Mouse (Mus musculus) ES-CJ7 (cell line): ENCODE data around the gene Lhfp.

Experiments
- DNase-seq: peaks from one replicate; pipeline ENCODE4 v3.0.0; 2011; ENCODE audit warnings: low read depth, low spot score

The Lhfp gene

DNA sequence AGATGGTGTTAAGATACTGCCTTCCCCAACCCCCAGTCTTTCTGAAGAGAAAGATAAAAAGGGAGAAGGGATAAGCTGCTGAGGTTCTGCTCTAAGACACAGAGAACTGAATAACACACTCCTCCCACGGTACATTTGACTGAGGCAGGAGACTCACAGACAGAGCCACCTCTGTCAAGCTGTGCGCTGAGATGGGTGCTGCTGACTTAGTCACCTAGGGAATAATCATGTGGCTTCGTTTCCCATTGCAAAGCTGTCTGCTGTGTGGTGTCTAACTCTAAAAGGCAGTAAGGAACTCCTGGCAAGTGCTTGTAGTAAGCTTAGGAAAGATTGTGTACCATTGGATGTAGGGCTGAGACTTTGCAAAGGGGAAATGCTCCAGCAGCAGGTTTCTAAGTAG, 120.6 kb downstream of the Lhfp start:
- no peak for DNase-seq

DNA sequence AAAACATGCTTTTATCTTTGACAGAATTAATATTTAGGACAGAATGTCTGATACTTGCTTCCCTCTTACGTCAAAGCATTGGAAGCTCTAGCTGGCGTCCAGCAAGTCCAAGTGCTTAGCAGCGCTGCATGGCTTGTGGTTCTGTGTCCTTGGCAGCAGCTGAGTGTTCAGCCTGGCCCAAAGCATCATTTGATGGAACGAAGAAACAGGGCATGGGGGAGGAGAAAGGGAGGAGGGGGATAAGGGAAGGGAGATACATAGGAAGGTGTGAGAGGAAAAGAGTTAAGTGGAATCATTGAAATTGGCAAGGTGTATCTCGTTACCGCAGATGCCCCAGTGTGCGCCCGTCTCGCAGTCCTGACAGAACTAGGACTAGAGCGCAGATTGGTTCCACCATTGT, 124.0 kb downstream of the Lhfp start:
- DNase-seq, result no peak

DNA sequence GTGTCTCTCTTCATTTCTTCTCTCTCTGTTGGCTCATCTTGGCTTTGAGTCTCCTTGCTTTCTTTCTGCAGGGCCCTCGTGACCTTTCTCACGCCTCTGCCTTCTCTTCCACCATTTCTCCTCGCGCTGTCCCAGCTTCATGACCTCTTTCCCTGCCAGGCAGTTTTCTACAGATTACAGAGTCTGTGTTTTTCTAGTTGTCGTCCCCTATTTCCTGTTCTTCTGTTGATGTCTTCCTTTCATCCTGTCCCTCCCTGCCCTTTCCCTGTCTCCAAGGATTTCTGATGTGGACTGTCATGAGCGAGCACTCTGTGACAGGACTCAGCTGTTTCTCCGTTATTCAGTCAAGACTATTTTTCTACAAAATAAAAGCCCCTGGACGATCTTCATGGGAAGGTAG, 124.7 kb downstream of the Lhfp start:
- DNase-seq, result no peak

DNA sequence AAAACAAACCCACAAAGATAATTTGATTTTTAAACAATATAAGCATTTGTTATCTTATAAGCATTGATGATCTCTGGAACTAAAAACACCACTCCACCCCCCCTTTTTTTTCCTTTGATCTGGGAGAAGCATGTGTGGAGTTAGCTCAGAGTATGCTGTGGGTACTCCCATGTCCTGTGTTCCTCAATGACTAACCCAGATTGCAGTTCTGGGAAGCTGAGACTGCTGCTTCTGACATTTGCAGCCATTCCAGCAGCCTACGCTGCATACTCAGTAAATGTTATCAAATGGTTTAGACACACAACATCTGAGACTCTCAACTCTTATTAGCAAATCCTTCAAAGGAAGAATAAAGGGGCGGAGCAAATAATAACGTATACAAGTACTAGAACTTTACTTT, 128.2 kb downstream of the Lhfp start:
- DNase-seq, result no peak

DNA sequence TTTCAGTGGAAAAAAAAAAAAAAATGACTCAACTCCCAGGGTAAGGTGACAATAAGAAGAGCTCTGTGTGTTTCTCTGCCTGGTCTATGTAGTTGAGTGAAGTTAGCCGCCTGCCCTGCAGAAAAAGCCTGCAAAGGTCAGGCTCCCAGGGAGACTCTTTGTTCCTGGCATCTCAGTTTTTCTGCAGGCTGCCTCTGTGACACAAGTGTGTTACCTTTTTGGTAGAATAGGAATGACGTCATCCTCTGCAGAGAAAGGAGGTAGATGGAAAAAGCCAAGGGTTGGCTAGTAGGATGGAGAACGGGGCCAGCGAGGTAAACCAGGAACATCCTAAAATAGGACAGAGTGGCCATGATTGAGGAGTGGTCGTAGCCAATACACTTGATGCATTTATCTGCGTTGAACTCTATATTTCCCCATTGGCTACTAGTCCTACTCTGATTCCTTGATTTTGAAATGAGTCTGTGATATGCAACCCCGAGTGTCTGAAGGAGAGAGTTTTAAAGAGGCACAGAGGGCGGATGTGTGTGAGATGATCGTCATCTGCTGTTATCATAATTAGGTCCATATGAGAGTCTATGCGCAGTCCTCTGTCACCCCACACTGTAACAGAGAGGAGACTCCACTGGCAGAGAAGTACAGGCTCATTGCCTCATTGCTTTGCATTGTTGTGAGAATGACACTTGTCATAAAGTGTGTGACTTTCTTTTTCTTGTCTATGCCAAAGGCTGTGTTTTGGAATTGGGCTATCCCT, 132.2 kb downstream of the Lhfp start:
- DNase-seq, result no peak

DNA sequence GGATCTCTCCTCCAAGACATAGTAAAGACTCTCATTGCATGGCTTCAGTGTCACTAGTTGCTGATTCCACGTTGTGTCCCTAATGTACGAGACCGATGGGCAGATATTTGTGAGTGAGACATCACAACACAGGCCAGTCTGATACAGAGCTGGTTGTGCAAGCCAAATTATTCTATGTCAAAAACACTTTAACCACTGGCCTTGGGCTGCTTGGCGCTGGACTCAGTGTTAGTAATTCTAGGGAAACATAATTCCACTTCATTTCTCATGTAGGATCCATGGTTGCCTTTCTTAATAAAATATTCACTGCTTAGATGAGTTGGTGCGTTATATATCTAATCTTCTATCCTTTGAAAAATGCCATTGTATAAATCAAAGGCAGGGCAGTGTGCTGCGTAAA, 138.6 kb downstream of the Lhfp start:
- no peak for DNase-seq

DNA sequence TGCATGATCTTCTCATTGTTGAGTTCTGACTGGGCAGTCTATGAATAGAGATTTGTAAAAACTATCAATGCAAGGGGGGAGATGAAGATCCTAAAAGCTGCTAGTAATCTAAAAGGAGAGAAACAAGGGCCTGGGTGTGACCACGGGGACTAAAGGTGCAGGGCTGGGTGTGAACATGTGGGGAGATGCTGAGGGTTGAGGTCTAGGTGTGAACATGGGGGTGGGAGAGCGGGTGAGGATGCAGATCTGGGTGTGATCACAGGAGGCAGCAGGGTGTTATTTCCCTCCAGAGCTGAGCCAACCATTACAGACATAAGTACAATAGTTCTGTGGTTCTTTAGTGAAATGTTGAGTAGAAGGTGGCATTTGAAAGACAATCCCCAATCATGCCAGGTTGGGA, 144.1 kb downstream of the Lhfp start:
- DNase-seq, result no peak

DNA sequence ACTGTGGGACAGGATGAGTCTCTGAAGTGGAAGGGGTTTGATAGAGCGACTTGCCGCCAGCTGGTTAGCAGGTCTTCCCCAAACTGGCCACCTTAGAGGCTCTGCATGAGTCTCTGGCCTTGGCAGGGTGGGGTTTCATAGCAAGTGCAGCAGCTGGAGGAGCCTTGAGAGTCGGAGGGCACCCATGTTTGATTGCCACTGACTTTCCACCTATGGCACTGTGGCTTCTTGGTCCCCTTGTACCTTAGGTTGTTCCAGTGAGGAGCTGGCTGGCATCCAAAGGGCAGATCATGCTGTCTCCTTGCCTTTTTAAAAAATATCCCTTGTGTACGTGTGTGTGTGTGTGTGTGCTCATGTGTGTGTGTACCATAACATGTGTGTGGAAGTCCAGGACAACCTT, 152.1 kb downstream of the Lhfp start:
- DNase-seq, result no peak

DNA sequence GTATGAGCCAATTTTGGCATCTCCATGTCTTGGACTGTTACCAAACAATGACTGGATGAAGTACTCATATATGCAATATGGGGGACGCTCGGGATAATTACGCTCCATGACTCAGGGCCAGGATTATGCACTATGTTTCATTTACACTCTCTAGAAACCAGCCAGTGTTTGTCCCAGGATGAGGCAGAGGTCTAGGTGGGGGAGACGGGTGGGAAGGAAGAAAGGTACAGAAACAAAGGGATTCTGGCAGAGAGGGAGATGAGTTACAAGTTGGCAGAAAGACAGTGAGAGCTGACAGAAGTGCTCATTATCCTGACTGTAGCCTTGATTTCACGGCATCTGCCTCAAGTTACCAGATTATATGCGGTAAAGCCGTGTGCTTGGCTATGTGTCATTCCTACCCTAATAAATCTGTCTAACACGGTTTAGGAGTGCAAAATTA, 154.4 kb downstream of the Lhfp start:
- DNase-seq, result no peak

DNA sequence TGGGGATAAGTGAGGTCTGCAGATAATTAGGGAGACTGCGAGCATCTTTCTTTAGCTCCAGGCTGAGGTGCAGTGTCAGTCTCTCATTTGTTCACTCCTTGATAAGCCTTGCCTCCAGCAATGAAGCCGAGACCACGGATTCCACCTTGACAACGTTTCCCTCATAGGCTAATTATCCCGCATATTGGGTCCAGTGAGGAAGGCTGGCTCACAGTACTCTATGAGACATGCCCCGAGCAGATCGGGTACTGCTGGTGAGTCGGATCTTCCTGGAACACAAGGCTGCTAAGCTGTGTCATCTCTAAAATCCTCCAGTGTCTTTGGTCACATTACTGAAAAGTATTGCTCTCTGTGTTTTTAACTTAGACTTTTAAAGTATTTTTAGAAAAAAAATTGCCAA, 158.8 kb downstream of the Lhfp start:
- no peak for DNase-seq

DNA sequence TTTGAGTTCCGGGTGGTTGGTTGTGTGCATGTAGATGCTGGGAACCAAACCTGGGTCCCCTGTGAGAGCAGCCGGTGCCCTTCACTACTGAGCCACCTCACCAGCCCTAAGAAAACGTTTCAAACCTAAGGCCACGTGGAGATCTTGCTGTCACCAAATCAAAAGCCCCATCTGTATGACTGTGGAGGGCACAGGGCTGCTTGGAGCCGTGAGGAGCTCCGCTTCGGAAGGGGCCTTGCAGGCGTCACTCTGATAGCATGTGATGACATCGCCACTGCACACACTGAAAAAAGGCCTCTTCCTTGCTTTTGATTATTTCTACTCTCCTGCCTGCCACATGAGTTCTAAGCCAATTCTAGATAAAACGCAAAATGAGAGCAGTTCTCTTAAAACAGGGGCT, 159.5 kb downstream of the Lhfp start:
- DNase-seq, result no peak

DNA sequence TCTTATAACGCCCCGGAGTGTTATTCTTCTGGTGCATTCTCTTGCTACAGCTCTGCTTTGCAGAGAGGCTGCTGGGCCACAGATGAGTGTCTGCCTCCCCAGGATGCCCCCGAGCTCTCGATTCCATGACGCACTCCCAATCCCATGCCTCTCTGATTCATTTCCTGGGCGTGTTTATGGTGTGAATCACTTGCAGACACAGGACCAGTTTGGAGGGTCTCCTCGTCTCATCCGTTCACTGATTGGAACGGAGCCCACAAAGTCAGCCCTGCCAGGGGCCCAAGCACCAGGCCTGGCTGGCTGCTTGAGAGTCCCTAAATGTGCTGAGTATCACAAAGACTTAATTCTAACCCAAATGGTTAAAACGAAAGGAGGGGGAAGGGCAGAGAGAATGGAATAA, 160.3 kb downstream of the Lhfp start:
- DNase-seq, result no peak

DNA sequence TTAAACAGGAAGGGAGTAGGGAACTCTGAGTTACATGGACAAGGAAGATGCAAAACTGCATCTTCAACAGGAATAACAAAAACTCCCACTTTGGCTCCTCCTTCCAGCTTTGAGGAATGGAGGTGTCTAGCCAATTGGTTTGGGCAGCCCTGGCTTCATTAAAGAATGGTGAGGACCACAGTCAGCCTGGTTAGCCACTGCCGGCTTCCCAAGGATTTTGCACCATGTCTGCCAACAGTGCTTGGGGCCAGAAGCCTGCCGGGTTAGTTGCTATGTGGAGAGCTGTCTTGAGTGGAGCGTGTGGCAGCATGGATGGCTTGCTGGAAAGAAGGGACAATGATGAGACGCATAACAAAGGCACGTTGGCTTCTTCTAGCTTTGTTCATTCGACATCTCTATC, 160.9 kb downstream of the Lhfp start:
- DNase-seq, result no peak

DNA sequence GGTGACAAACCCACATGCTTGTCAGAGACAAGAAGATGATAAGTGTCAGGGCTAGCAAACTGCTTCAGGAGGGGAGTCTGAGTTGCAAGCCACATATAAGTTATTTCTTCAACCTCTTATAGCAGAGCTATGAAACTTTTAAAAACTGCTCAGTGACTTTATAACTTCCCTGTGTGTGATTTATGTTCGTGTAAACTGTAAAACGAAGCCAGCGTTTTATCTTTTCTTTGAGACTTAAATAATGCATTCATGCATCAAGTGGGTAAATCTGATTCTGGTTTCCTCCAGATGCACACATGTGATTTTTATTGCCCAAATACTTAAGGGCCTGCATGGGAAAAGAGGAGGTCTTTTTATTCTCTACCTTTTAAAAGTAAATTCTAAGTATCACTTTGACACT, 161.4 kb downstream of the Lhfp start:
- no peak for DNase-seq

DNA sequence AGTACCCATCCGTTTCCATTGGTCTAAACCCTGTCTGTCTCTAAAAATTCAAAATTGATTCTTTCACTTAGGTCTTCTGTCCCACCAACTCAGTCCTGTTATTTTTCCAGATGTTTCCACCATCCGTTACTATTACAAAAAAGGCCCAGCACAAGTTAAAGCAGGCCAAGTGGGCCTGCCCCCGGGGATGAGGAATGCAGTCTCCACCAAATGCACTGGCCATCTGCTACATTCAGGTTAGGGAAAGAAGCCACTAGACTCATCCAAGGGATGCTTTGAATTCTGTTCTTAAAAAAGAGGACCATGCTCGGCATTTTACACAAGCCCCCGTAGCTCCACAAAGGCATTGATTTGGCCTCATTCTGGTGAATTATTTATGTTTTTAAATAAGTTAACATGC, 162.3 kb downstream of the Lhfp start:
- no peak for DNase-seq

DNA sequence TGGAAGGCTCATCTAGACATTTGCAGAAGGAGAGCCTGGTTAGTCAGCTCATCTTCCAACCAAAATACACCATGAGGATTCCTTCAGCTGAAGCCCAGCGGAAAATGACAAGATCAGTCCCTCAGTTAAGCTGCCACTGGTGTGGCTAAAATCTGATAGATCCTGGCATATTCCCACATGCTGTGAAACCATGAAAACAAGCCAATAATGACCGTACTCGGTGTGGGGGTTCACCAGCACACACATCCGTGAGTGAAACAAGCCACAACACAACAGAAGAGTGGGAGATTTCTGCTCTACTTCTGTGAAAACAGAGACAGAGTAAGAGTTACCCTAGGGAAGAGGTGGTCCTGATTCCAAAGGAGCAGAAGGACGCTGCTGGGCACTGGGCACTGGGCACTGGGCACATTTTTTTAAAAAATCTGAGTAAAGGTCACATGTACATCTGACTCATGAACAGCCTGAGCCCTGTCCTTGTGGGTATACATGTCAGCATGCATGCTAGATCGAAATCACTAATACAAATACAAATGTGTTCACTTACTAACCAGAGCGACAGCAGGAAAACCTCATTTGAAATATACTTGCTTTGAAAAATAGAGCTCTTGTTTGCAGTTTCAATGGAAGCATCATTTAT, 163.1 kb downstream of the Lhfp start:
- DNase-seq, result no peak

DNA sequence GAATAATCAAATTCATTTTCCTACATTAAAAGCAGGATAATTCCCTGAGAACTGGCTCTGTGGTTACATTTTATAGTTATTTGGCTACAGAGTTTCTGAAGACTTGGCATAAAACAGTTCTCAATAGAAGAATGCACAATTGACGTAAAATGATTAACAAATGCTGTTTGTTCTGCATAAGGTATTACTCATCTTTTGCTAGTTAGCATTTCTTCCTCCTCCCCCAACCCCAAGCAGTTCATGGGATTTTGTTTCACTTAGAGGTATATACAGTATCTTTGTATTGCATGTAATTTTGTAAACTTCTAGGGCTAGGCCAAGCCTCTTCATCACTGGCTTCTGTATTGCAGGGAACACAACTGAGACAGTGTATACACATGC, 163.6 kb downstream of the Lhfp start:
- no peak for DNase-seq

DNA sequence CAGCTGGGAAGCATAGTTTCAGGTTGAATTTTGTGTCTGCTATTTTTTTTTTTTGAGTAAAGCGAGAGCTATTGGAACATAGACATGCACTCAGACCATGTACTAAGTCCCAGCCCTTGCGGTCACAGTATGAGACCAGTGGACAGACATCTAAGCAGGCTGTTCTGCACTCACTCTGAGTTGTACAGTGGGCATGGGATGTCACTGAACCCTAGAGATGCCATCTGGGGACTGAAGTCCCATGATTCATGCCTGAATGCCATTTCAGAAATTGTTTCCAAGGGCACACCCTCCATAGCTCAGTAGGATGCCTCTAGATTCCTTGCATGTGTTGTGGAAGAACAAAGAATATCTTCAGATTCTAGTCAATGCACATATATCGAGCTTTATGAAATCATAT, 164.4 kb downstream of the Lhfp start:
- DNase-seq, result no peak

DNA sequence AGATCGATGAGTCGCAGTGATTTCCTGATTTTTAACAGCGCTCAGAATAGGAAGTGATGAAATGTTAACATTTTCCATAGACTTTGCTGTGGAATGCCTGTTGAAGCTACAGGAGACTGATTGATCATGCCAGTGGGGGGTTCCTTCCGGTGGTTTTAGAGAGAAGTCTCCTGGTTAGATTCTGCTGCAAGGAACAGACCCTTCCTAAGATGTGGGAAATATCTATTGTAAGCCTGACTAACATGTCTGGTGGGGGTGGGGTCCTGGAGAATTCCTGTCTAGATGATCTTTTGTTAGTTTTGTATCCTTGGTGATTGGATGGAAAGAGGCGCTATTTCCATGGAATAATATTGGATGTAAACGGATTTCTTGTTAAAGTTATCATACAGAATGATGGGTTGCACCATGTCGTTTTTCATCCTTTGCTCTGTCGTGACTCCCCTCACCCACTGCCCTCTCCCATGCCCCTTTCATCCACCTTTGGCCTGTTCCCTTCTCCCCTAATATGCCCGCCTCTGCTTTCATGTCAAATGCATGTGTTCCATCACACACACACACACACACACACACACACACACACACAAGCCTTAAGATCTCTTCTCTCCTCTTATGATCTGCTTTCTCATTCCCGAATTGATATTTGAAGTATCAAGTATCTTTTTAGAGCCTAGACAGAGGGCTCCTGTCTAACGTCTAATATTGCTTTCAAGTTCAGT, 165.3 kb downstream of the Lhfp start:
- DNase-seq, result no peak

DNA sequence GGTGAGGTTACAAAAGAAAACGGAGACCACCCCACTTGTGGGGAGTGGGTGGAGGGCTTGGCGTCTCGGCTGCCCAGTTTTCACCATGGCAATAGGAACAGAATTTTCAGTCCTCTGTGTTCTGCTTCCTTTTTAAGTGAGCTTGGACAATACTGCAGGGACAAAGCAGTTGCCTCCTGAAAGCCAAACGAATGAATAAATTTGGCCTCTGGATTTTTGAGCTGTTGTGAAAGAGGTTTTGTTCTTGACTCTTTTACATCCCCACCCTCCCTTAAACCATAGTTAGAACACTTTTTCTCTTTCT, 165.8 kb downstream of the Lhfp start:
- DNase-seq, result no peak

DNA sequence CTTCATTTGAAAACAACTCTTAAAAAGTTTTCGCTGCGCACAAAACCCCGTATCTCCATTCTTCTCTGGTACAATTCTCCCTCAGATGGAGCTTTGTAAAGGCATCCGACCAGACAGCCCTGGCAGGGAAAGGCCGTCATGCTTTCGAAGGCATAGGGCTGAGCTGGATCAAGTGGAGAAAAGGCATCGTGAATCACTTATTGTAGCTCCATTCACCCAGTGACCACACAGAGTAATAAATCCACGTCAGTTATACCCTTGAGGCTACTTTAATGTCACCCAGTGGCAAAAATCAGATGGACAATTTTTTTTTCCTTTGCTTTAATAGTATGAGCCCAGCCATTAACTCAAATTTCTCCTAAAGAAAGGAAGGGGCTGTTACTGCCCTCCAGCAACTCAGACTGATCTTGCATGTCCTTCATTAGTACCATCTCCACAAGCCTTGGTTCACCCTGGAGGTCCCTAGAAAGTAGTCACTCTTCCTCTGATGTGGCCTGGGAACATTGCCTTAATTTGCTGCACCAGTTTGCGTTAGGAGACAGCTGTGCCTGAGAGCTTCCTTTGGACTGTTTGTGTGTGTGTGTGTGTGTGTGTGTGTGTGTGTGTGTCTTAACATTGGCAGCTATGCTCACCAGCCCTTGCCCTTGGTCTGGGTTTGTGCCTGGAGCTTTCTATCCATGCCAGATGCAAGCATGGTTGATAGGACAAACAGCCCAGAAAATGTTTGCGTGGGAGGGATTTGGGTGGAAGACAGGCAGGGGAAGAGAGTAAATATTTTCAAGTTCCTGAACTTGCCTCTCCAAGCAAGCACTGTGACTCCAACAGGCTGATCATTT, 169.6 kb downstream of the Lhfp start:
- no peak for DNase-seq

DNA sequence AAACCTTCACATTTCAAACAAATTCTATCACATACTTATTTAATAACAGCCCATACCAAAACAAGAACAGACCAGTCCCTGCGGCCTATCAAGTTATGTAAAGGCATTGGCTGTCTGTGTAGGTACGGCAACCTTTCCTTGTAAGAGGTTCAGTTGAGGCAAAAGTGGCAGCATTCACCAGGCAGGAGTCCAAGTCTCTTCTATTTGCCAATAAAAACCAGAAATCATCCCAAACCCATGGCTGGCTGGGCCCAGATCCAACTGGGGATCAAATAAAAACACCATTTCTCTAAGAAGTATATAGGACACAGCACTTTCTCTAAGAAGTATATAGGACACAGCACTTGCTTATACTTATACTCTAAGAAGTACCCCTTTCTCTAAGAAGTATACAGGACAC, 171.3 kb downstream of the Lhfp start:
- no peak for DNase-seq
